Mouse (Mus musculus) embryo, embryonic 11 days (tissue): Measurements from ENCODE around the gene Manba.
"Not testable (repeated sequence)": the region's sequence is repeated elsewhere in the genome, so short reads cannot be mapped to it uniquely, and the experiment has no call there.

Experiments
- DNase-seq: peaks from one replicate; pipeline ENCODE4 v3.0.0-alpha.2; 2015

Manba gene

GRCm38 (mm10) chr3:135485128-135485899 is at the start of gene Manba:
TSS of gene Manba (plus strand) at chr3:135485611.
- peak; percentile 84 for DNase-seq

- peak; percentile 6 for DNase-seq
Measured at GRCm38 (mm10) chr3:135436901-135437616, 48.4 kb upstream of the Manba start.

GRCm38 (mm10) chr3:135437758-135438495 is 47.5 kb upstream of the Manba start, which contains the start of gene Ube2d3:
TSS of gene Ube2d3 (plus strand) at chr3:135438149.
- DNase-seq, result peak; percentile 99

GRCm38 (mm10) chr3:135438531-135438912 is 46.9 kb upstream of the Manba start:
- DNase-seq, result peak; percentile 93

- peak; percentile 88 for DNase-seq
Measured at GRCm38 (mm10) chr3:135438913-135439531, 46.4 kb upstream of the Manba start.

- no peak for DNase-seq
Measured at GRCm38 (mm10) chr3:135439651-135440050, 45.8 kb upstream of the Manba start.

- DNase-seq, result peak; percentile 7
Measured at GRCm38 (mm10) chr3:135440221-135440620, 45.2 kb upstream of the Manba start.

- DNase-seq, result no peak
Measured at GRCm38 (mm10) chr3:135440621-135441020, 44.8 kb upstream of the Manba start.

- DNase-seq, result no peak
Measured at GRCm38 (mm10) chr3:135444930-135445329, 40.5 kb upstream of the Manba start.

GRCm38 (mm10) chr3:135458981-135459380 is 26.4 kb upstream of the Manba start:
- DNase-seq, result no peak

- DNase-seq, result no peak
Measured at GRCm38 (mm10) chr3:135468402-135468801, 17.0 kb upstream of the Manba start.

GRCm38 (mm10) chr3:135469146-135469545 is 16.3 kb upstream of the Manba start:
- no peak for DNase-seq

- DNase-seq, result no peak
Measured at GRCm38 (mm10) chr3:135469974-135470373, 15.4 kb upstream of the Manba start.

GRCm38 (mm10) chr3:135470823-135471222 is 14.6 kb upstream of the Manba start:
- DNase-seq, result no peak

- DNase-seq, result no peak
Measured at GRCm38 (mm10) chr3:135475025-135475424, 10.4 kb upstream of the Manba start.

GRCm38 (mm10) chr3:135476286-135476685 is 9.1 kb upstream of the Manba start:
- no peak for DNase-seq

- DNase-seq, result no peak
Measured at GRCm38 (mm10) chr3:135476977-135477376, 8.4 kb upstream of the Manba start.

GRCm38 (mm10) chr3:135479090-135479489 is 6.3 kb upstream of the Manba start:
- not testable (repeated sequence) for DNase-seq

GRCm38 (mm10) chr3:135480767-135481166 is 4.6 kb upstream of the Manba start:
- no peak for DNase-seq

- DNase-seq, result no peak
Measured at GRCm38 (mm10) chr3:135481608-135482007, 3.8 kb upstream of the Manba start.

- not testable (repeated sequence) for DNase-seq
Measured at GRCm38 (mm10) chr3:135484650-135485049, 761 bp upstream of the Manba start.

- no peak for DNase-seq
Measured at GRCm38 (mm10) chr3:135485900-135486241, 460 bp downstream of the Manba start.

- DNase-seq, result no peak
Measured at GRCm38 (mm10) chr3:135486351-135486750, 940 bp downstream of the Manba start.
